Mouse (Mus musculus) cerebellum, adult 2 months (tissue): ENCODE results near the gene Pdzd7.

Experiments
- CTCF ChIP-seq: fragments of 200-500 bp; IDR thresholded peaks from 2 replicates; pipeline ENCODE4 v1.5.1; 2011; ENCODE audit warnings: low read depth, mild to moderate bottlenecking, control low read depth, low read length, moderate library complexity, borderline replicate concordance; ENCODE audit not compliant: insufficient read depth
- POLR2A ChIP-seq: fragments of 200-500 bp; IDR thresholded peaks from 2 replicates; pipeline ENCODE4 v1.6.1; 2011; ENCODE audit warnings: low read length, control low read depth, borderline replicate concordance; ENCODE audit not compliant: insufficient read depth

DNA sequence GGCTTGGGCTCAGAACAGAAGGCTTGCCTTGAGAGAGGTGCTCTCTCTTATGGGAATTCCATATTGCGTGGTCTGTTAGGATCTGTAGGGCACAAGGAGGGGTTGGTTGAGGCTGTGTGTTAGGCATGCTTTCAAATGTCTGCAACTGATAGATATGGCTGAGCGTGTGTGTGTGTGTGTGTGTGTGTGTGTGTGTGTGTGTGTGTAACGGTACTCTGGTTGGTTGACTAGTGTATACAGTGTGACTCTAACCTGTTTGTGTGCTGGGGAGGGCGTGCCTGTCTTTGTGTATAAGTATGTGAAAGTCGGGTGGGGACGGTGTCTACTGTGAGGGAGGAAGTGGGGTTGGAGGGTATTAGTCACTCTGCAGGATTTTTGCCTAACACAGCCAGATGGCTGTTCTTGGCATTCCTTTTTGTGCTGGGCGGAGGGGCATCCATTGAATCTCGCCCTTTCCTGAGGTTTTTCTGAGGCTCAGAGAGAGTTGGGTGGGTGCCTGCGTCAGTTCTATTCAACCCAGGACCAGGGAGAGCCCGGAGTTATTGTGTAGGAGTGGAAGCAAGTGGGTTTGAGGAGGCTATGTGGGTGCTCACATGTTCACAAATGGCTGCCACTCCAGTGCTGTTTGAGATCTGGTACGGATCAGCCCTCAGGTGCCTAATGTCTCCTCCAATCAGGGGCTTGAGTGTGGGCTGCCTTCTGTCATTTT, 2.6 kb upstream of the Pdzd7 start:
- TF ChIP-seq POLR2A (no peak), CTCF (no peak)
